Mouse (Mus musculus) gastrocnemius, postnatal 10 days (tissue): Measurements from ENCODE around the gene Atxn1. TPM values are rescaled to one million over a fixed set of nuclear protein-coding genes. Genes with fewer than 3 reads are reported as not detected.
A peak's percentile ranks its signal among the peaks of the same experiment; 100 is the strongest.

ENCODE experiments used
- DNase-seq: peaks from one replicate; pipeline ENCODE4 v3.0.0; 2021; ENCODE audit warnings: mixed read lengths
- total RNA-seq, 2 experiments: library from RNA; stranded (reverse); gene quantifications; 2 replicates each; pipeline ENCODE4 v1.2.3; 2021

Atxn1 gene
- total RNA-seq, 2 experiments from 2014 or later, result 27.7 to 33.5 TPM

- DNase-seq, result no peak
Measured at GRCm38 (mm10) chr13:45931215-45931614, 33.6 kb downstream of the Atxn1 start.

- no peak for DNase-seq
Measured at GRCm38 (mm10) chr13:45929744-45930143, 35.1 kb downstream of the Atxn1 start.

- DNase-seq, result no peak
Measured at GRCm38 (mm10) chr13:45925294-45925693, 39.5 kb downstream of the Atxn1 start.

GRCm38 (mm10) chr13:45924555-45924954 is 40.3 kb downstream of the Atxn1 start:
- DNase-seq, result no peak

GRCm38 (mm10) chr13:45923086-45923485 is 41.7 kb downstream of the Atxn1 start:
- DNase-seq, result no peak

- peak; percentile 29 for DNase-seq
Measured at GRCm38 (mm10) chr13:45922467-45922866, 42.3 kb downstream of the Atxn1 start.

- DNase-seq, result no peak
Measured at GRCm38 (mm10) chr13:45918956-45919711, 45.7 kb downstream of the Atxn1 start.

GRCm38 (mm10) chr13:45918006-45918380 is 46.8 kb downstream of the Atxn1 start:
- no peak for DNase-seq

- DNase-seq, result no peak
Measured at GRCm38 (mm10) chr13:45917058-45918005, 47.5 kb downstream of the Atxn1 start.

GRCm38 (mm10) chr13:45915921-45916320 is 48.9 kb downstream of the Atxn1 start:
- DNase-seq, result no peak

GRCm38 (mm10) chr13:45915026-45915425 is 49.8 kb downstream of the Atxn1 start:
- no peak for DNase-seq

GRCm38 (mm10) chr13:45914117-45914516 is 50.7 kb downstream of the Atxn1 start:
- no peak for DNase-seq

GRCm38 (mm10) chr13:45911848-45912247 is 53.0 kb downstream of the Atxn1 start:
- DNase-seq, result no peak

GRCm38 (mm10) chr13:45911069-45911468 is 53.7 kb downstream of the Atxn1 start:
- DNase-seq, result no peak

- no peak for DNase-seq
Measured at GRCm38 (mm10) chr13:45910348-45910747, 54.5 kb downstream of the Atxn1 start.

- no peak for DNase-seq
Measured at GRCm38 (mm10) chr13:45907181-45907691, 57.6 kb downstream of the Atxn1 start.

- no peak for DNase-seq
Measured at GRCm38 (mm10) chr13:45906438-45907166, 58.2 kb downstream of the Atxn1 start.

- no peak for DNase-seq
Measured at GRCm38 (mm10) chr13:45904955-45905354, 59.9 kb downstream of the Atxn1 start.

- DNase-seq, result no peak
Measured at GRCm38 (mm10) chr13:45904456-45904855, 60.4 kb downstream of the Atxn1 start.

GRCm38 (mm10) chr13:45903519-45904274 is 61.1 kb downstream of the Atxn1 start:
- DNase-seq, result no peak

- DNase-seq, result no peak
Measured at GRCm38 (mm10) chr13:45902457-45902856, 62.4 kb downstream of the Atxn1 start.

- no peak for DNase-seq
Measured at GRCm38 (mm10) chr13:45900776-45901175, 64.0 kb downstream of the Atxn1 start.
